Mouse (Mus musculus) G1E (cell line): ENCODE measurements at regions not wholly inside any gene's neighbourhood (a gene's known extent, or its start where the extent isn't known, plus 50 kb on each side); places are given as distances from the start of the nearest gene placed in this dataset.

Experiments
- CTCF ChIP-seq: IDR thresholded peaks from 2 replicates; pipeline ENCODE4 v1.5.1; 2012; ENCODE audit warnings: low read depth, low read length, inconsistent platforms, mixed read lengths
- GATA1 ChIP-seq: IDR thresholded peaks from 2 replicates; pipeline ENCODE4 v1.6.1; 2012; ENCODE audit warnings: borderline replicate concordance, low read length, inconsistent platforms, mixed read lengths

GRCm38 (mm10) chr3:115590716-115591115, 124.2 kb downstream of the S1pr1 start:
- no peak for TF ChIP-seq GATA1
- no peak for TF ChIP-seq CTCF
